Mouse (Mus musculus) kidney, adult 2 months (tissue): ENCODE data around the gene Lrp8. TPM values are rescaled to one million over a fixed set of nuclear protein-coding genes. Genes with fewer than 3 reads are reported as not detected.

Experiments
- DNase-seq: peaks from one replicate; pipeline ENCODE4 v3.0.0; 2021
- H3K27ac ChIP-seq: fragments of 200-500 bp; 2 replicates; pipeline ENCODE4 v1.5.1; 2012; ENCODE audit warnings: low read depth, low read length, control low read depth, inconsistent platforms; ENCODE audit not compliant: insufficient read depth
- H3K27me3 ChIP-seq: fragments of 200-500 bp; replicated peaks from 2 replicates; pipeline ENCODE4 v1.6.1; 2012; ENCODE audit warnings: mild to moderate bottlenecking, moderate library complexity, low read length, inconsistent platforms; ENCODE audit not compliant: control insufficient read depth, insufficient read depth
- H3K36me3 ChIP-seq: fragments of 200-500 bp; 2 replicates; pipeline ENCODE4 v1.6.1; 2012; ENCODE audit warnings: mild to moderate bottlenecking, moderate library complexity, low read length, inconsistent platforms; ENCODE audit not compliant: control insufficient read depth, insufficient read depth
- H3K4me1 ChIP-seq: fragments of 200-500 bp; 2 replicates; pipeline ENCODE4 v1.6.1; 2011; ENCODE audit warnings: low read length; ENCODE audit not compliant: control insufficient read depth, insufficient read depth
- H3K4me3 ChIP-seq: fragments of 200-500 bp; 2 replicates; pipeline ENCODE4 v1.5.1; 2011; ENCODE audit warnings: mild to moderate bottlenecking, low read depth, low read length, control low read depth; ENCODE audit not compliant: insufficient read depth
- CTCF ChIP-seq: fragments of 200-500 bp; conservative IDR thresholded peaks from 2 replicates; pipeline ENCODE4 v1.5.1; 2011; ENCODE audit warnings: low read depth, mild to moderate bottlenecking, control low read depth, low read length, moderate library complexity, mixed read lengths; ENCODE audit not compliant: insufficient read depth, insufficient read length
- POLR2A ChIP-seq: fragments of 200-500 bp; IDR thresholded peaks from one replicate; pipeline ENCODE4 v1.6.1; 2011; ENCODE audit warnings: low read depth, low read length, control low read depth
- WGBS: fragments of 180-500 bp; shearing (Covaris S2); methylation state at CpG from one replicate; pipeline ENCODE4 v1.1.7; 2018; 5-methylcytosine and 5-hydroxymethylcytosine counted together
- polyA plus RNA-seq: library from polyadenylated mRNA; depleted of rRNA; stranded (reverse); fragments of >200 nt; gene quantifications from 2 replicates; pipeline ENCODE4 v1.2.3, GENCODE M21; 2012

Lrp8 gene
- polyA plus RNA-seq, 1 experiment: 2.8 TPM

DNA sequence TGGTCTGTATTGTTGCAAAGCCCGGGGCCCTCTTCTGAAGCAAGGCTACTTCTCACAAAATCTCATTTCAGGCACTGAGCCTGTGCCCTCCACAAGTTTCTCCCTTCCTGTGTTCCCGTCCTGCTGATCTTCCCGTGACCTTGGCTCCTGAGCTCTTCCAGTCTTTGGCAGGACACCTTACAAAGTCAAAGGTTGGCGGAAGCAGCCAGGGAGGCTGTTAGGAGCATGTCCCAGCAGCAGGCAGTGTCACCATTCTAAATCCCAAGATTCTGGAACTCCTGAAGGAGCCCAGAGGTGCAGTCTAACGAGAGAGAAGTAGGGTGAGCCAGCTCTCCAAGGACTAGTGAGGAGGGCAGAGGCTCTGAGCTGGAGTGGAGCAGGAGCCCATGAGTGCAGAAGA, 46.5 kb downstream of the Lrp8 start:
- no peak for TF ChIP-seq POLR2A
- no peak for TF ChIP-seq CTCF
- H3K36me3 ChIP-seq: no peaks in the 10 kb centered on the region
- H3K4me3 ChIP-seq: no peak overlapping the region
- WGBS: 60% methylated on average over 5 of the region's 5 CpGs
- DNase-seq: peak; percentile 65
- H3K4me1 ChIP-seq: no peaks in the 10 kb centered on the region; the same call in 1 of the 2 replicates
- no peaks in the 10 kb centered on the region for H3K27me3 ChIP-seq
- no peak overlapping the region for H3K27ac ChIP-seq

DNA sequence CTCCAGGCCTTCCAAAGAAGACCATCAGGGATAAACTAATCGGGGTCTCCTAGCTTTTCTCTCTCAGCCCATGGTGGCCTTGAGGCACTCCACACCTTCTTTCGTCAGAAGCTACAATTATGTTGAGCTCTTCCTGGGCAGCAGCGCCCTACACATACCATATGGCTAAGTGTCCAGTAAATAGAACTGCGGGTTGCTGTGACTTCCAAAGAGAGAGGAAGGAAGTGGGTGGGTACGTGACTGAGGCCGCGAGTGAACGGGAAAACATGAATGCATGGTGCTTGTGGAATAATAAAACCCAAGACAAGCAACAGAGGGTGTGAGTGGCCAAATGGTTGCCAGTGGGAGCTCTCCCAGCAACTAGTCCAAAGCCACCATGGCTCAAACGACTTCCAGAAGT, 47.6 kb downstream of the Lrp8 start:
- Histone ChIP-seq H3K27ac (no peak overlapping the region), H3K27me3 (no peaks in the 10 kb centered on the region), H3K4me1 (no peaks in the 10 kb centered on the region; the same call in 1 of the 2 replicates), H3K36me3 (no peaks in the 10 kb centered on the region), H3K4me3 (no peak overlapping the region)
- no peak for TF ChIP-seq CTCF
- no peak for TF ChIP-seq POLR2A
- 56% methylated on average over 9 of the region's 9 CpGs for whole genome bisulfite sequencing
- DNase-seq: no peak

DNA sequence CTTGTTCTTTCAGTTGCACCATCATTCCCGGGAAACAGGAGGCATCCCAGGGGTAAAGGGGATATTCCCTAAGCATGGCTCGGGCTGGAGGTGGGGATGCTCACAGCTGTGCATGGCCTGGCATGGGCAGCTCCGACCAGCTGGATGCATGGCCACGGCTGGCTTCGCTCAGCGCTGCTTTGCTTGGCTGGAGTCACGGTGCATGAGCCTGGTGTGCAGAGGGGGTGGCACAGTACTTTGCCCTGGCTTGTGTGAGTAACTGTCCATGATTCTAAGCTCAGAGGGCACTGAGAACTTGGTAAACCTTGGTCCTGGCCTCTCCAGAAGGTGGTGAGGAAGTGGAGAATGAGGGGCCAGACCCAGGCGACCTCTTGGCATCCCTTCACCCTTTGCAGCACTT, 48.0 kb downstream of the Lrp8 start:
- Histone ChIP-seq H3K27me3 (no peaks in the 10 kb centered on the region), H3K4me1 (no peaks in the 10 kb centered on the region; the same call in 1 of the 2 replicates), H3K4me3 (no peak overlapping the region), H3K36me3 (no peaks in the 10 kb centered on the region), H3K27ac (no peak overlapping the region)
- 57% methylated on average over 8 of the region's 8 CpGs for WGBS
- DNase-seq: peak; percentile 63
- TF ChIP-seq POLR2A (no peak), CTCF (no peak)

DNA sequence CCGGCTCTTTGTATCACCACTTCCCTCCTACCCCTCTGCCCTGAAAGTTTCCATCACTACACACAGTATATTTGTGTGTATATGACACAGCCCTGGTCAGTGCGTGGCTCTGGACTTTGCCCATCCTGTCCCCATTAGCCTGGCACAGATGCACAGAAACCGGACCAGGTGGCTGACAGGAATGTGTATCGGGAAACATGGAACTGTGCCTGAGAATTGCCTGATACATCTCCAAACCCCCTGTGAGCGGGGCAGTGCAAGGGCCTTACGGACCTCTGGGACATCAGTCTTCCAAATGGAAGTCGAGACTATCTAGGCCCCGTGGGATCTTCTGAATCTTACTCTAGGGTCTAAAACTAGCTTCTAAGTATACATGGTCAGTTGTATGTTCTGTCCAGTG, 51.3 kb downstream of the Lrp8 start:
- Histone ChIP-seq H3K36me3 (no peaks in the 10 kb centered on the region), H3K4me3 (no peak overlapping the region), H3K27ac (no peak overlapping the region), H3K27me3 (no peaks in the 10 kb centered on the region), H3K4me1 (no peaks in the 10 kb centered on the region; the same call in 1 of the 2 replicates)
- WGBS: 81% methylated on average over 8 of the region's 8 CpGs
- TF ChIP-seq POLR2A: no peak
- TF ChIP-seq CTCF: no peak
- peak; percentile 11 for DNase-seq

DNA sequence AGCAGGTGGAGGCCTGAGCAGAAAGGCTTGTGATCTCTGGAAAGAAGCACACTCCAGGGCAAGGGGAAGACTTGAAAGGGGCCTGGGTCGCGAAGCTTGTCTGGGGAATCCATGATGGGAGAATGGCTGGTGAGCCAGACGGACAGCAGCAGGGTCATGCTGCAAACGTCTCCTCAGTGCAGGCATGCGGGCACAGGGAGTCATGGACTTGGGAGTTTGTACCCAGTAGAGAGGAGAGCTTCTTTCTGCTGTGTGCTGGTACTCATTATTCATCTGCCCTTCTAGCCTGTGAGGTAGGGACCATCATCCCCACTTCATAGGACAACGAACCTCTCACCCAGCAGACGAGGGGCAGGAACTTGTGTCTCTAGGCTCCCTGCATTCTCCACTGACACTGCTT, 51.8 kb downstream of the Lrp8 start:
- 64% methylated on average over 7 of the region's 7 CpGs for WGBS
- DNase-seq: peak; percentile 45
- H3K27ac ChIP-seq: no peak overlapping the region
- H3K36me3 ChIP-seq: no peaks in the 10 kb centered on the region
- TF ChIP-seq POLR2A: no peak
- TF ChIP-seq CTCF: no peak
- H3K4me1 ChIP-seq: no peaks in the 10 kb centered on the region
- H3K27me3 ChIP-seq: no peaks in the 10 kb centered on the region
- H3K4me3 ChIP-seq: no peak overlapping the region

DNA sequence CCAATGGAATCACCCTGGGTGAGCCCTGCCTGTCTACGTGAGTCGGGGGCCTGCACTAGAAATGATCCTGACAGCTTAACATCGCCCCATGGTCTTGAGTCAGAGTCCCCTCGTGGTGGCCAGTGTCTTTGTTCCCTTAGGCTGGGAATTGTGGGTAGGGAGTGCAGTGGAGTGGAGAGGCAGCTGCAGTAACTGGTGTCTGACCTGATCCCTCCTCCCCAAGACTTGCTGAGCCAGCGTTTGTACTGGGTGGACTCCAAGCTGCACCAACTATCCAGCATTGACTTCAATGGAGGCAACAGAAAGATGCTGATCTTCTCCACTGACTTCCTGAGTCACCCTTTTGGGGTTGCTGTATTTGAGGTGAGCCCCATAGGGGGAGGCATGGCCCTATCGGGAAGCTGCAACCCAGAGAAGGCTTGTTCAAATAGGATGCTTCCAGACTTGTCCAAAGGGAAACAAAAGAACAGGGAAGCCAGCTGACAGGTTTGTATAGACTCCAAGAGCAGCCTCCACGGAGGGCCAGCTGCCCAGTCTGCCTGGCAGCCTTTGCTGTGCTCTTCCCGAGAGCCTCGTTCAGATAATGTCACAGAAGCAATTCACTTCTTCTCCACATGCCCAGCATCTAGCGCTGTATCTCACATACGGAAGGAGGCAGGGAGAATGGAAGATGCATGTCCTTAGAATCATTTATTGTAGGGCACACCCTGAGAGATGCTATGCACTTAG, 55.1 kb downstream of the Lrp8 start:
- TF ChIP-seq CTCF (no peak), POLR2A (no peak)
- no peaks in the 10 kb centered on the region for H3K36me3 ChIP-seq
- DNase-seq: no peak
- no peaks in the 10 kb centered on the region for H3K4me1 ChIP-seq
- no peak overlapping the region for H3K27ac ChIP-seq
- no peaks in the 10 kb centered on the region for H3K27me3 ChIP-seq
- 77% methylated on average over 11 of the region's 11 CpGs for WGBS
- H3K4me3 ChIP-seq: no peak overlapping the region

DNA sequence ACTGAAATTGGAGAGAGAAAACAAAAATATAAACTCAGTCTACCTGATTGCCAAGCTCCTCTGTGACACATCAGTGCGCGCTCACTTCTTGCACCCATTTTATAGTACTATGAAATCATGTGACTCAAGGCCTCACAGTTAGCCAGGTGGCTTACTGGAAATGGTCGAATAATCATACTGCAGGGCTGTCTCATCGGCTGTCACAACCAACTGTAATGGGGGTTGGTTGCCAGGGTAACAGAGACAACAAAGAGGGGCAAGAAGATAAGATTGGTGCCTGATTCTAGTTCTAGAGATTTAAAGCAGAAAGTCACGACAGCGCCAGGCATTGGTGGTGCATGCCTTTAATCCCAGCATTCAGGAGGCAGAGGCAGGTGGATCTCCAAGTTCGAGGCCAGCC, 56.9 kb downstream of the Lrp8 start:
- Histone ChIP-seq H3K4me3 (no peak overlapping the region), H3K27me3 (no peaks in the 10 kb centered on the region), H3K27ac (no peak overlapping the region), H3K4me1 (no peaks in the 10 kb centered on the region), H3K36me3 (no peaks in the 10 kb centered on the region)
- no peak for DNase-seq
- 89% methylated on average over 7 of the region's 7 CpGs for WGBS
- TF ChIP-seq CTCF: no peak
- no peak for TF ChIP-seq POLR2A
